In the genomic region with DNA sequence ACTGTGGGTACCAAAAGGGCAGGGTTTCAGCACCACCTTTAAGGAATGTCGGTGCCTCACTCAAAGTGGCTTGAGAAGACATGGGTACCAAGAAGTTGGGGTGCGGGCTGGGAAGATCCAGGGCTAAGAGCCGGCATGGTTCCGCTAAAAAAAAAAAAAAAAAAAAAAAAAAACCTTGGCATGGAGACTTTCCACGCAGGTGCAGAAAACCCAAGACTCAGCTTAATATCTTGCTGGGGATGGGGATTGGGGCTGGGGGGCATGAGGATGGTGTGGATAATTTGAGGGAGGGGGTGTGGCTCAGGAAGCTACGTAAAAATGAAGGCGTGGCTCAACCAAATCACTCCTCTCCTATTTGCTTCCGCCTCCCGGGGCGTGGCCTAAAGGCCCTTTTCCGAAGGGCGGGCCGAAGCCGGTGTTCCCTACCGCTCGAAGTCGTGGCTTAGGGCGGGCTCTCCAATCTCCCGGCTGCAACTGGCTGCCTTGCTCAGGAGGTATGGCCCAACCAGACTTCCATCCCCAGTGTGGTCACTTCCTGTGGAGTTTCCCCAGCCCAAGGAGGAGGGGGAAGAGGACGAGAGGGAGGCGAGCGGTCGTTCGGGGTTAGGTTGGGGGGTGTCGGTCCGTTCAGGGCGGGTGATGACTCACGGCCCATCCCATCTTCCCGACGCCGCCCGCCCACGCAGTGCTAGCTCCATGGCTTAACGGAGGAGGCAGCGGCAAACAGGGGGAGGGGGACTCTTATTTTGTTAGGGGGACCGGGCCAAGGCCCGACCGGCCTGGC, we compare ENCODE assay signal across 8 mouse cellular contexts. TPM values are rescaled to one million over a fixed set of nuclear protein-coding genes. Genes with fewer than 3 reads are reported as not detected.
A peak's percentile ranks its signal among the peaks of the same experiment; 100 is the strongest.
DNase-seq lines count a peak whose midpoint lies in the region; ATAC-seq and TF ChIP-seq lines count a peak whose summit lies in the region.

A gene (plus strand): TSS at position 424 of the 784 bp plus-strand sequence.

- H3ac ChIP-seq in C2C12 (ENCODE audit: control insufficient read depth, insufficient read length, low read depth) = peak within 1 kb of the TSS; percentile 97

- peak within 1 kb of the TSS; percentile 80 for H3K4me2 ChIP-seq in heart, embryonic 12.5 days
- H3K4me2 ChIP-seq in kidney, postnatal 0 days (ENCODE audit: low read length) = peak within 1 kb of the TSS; percentile 67
- peak within 1 kb of the TSS; percentile 83 for H3K4me2 ChIP-seq in liver, embryonic 11.5 days
- peak within 1 kb of the TSS; percentile 57 for H3K4me2 ChIP-seq in stomach, embryonic 14.5 days (replicated peaks; ENCODE audit: low read depth, low read length)

- peaks cover 11% of the 10 kb centered on the region for H3K36me3 ChIP-seq in C2C12 (ENCODE audit: control insufficient read depth, insufficient read depth)
- peaks cover 13% of the 10 kb centered on the region for H3K36me3 ChIP-seq in erythroblast, embryonic 14.5 days (ENCODE audit: control insufficient read depth)
- peaks cover 12% of the 10 kb centered on the region for H3K36me3 ChIP-seq in heart, embryonic 12.5 days
- no peaks in the 10 kb centered on the region for H3K36me3 ChIP-seq in kidney, postnatal 0 days (ENCODE audit: insufficient read depth, low read length)
- H3K36me3 ChIP-seq in liver, embryonic 11.5 days (ENCODE audit: control insufficient read depth, insufficient read depth, low read length) = no peaks in the 10 kb centered on the region
- H3K36me3 ChIP-seq in stomach, embryonic 14.5 days (ENCODE audit: control insufficient read depth, insufficient read depth, low read length) = peaks cover 4% of the 10 kb centered on the region; the same call in 1 of the 2 replicates

- peaks cover 47% of the 10 kb centered on the region for H3K4me1 ChIP-seq in erythroblast, embryonic 14.5 days (ENCODE audit: control insufficient read depth)
- peaks cover 24% of the 10 kb centered on the region for H3K4me1 ChIP-seq in heart, embryonic 12.5 days (replicated peaks)
- H3K4me1 ChIP-seq in kidney, postnatal 0 days (replicated peaks; ENCODE audit: insufficient read depth, low read length) = no peaks in the 10 kb centered on the region
- peaks cover 18% of the 10 kb centered on the region for H3K4me1 ChIP-seq in liver, embryonic 11.5 days (replicated peaks; ENCODE audit: control insufficient read depth, insufficient read depth, low read length)
- no peaks in the 10 kb centered on the region for H3K4me1 ChIP-seq in stomach, embryonic 14.5 days (ENCODE audit: control insufficient read depth, insufficient read depth, low read length)

- H3K79me3 ChIP-seq in C2C12 (ENCODE audit: low read depth) = peaks cover 21% of the 10 kb centered on the region

- DNase-seq in brain, embryonic 14.5 days (ENCODE audit: low read depth) = peak; percentile 98
- DNase-seq in kidney, postnatal 0 days (ENCODE audit: low spot score) = peak; percentile 97
- DNase-seq in liver, embryonic 11.5 days (ENCODE audit: low spot score) = peak; percentile 78
- peak; percentile 90 for DNase-seq in naive thymus-derived CD4-positive, alpha-beta T cell, adult 2 months (ENCODE audit: low read depth)

- peak; percentile 95 for ATAC-seq in heart, embryonic 12.5 days (ENCODE audit: insufficient number of reproducible peaks, low FRiP score)
- peak; percentile 98 for ATAC-seq in kidney, postnatal 0 days (replicated peaks; ENCODE audit: low FRiP score, low read depth)
- peak; percentile 92 for ATAC-seq in liver, embryonic 11.5 days (replicated peaks; ENCODE audit: low FRiP score)
- ATAC-seq in stomach, embryonic 14.5 days (ENCODE audit: insufficient number of reproducible peaks, insufficient read depth, low FRiP score, low read depth) = peak; percentile 97

- no peak for TF ChIP-seq CTCF in C2C12 (IDR thresholded peaks at IDR 0.05; ENCODE audit: control insufficient read depth, insufficient read depth, insufficient read length)
- TF ChIP-seq CTCF in brain, embryonic 14.5 days (IDR thresholded peaks at IDR 0.05; ENCODE audit: borderline replicate concordance, extremely low read depth, insufficient read depth, insufficient read length) = no peak
- no peak for TF ChIP-seq CTCF in kidney, postnatal 0 days (IDR thresholded peaks at IDR 0.05; ENCODE audit: low read depth)

- peak within 1 kb of the TSS; percentile 86 for H3K9ac ChIP-seq in heart, embryonic 12.5 days
- H3K9ac ChIP-seq in kidney, postnatal 0 days (ENCODE audit: low read depth, low read length) = peak within 1 kb of the TSS; percentile 78
- H3K9ac ChIP-seq in liver, embryonic 11.5 days (ENCODE audit: low read depth, low read length) = peak within 1 kb of the TSS; percentile 69
- peak within 1 kb of the TSS; percentile 63 for H3K9ac ChIP-seq in stomach, embryonic 14.5 days (replicated peaks; ENCODE audit: low read depth, low read length)

- TF ChIP-seq POLR2A in brain, embryonic 14.5 days (IDR thresholded peaks at IDR 0.05; ENCODE audit: borderline replicate concordance, extremely low read depth, insufficient read depth, insufficient read length, poor library complexity, severe bottlenecking) = no peak

- H3K4me3 ChIP-seq in C2C12 (ENCODE audit: insufficient read depth, poor library complexity, severe bottlenecking) = peak within 1 kb of the TSS; percentile 66
- peak within 1 kb of the TSS; percentile 71 for H3K4me3 ChIP-seq in erythroblast, embryonic 14.5 days (replicated peaks)
- peak within 1 kb of the TSS; percentile 87 for H3K4me3 ChIP-seq in heart, embryonic 12.5 days
- H3K4me3 ChIP-seq in kidney, postnatal 0 days (replicated peaks; ENCODE audit: low read depth, low read length) = peak within 1 kb of the TSS; percentile 69
- peak within 1 kb of the TSS; percentile 73 for H3K4me3 ChIP-seq in liver, embryonic 11.5 days (ENCODE audit: low read depth, low read length)
- H3K4me3 ChIP-seq in stomach, embryonic 14.5 days (ENCODE audit: low read depth, low read length) = peak within 1 kb of the TSS; percentile 57

- WGBS in heart, embryonic 12.5 days = 14% methylated on average over 29 of the region's 38 CpGs
- 33% methylated on average over 34 of the region's 38 CpGs for WGBS in kidney, postnatal 0 days
- 7% methylated on average over 38 of the region's 38 CpGs for WGBS in liver, embryonic 11.5 days
- WGBS in stomach, embryonic 14.5 days = 15% methylated on average over 38 of the region's 38 CpGs

- peaks cover 42% of the 10 kb centered on the region for H3K79me2 ChIP-seq in C2C12 (ENCODE audit: control insufficient read depth, insufficient read depth)

- no peaks in the 10 kb centered on the region for H3K27me3 ChIP-seq in C2C12 (ENCODE audit: control insufficient read depth, insufficient read depth, insufficient read length)
- no peaks in the 10 kb centered on the region for H3K27me3 ChIP-seq in erythroblast, embryonic 14.5 days (ENCODE audit: control insufficient read depth)
- H3K27me3 ChIP-seq in heart, embryonic 12.5 days (replicated peaks) = no peaks in the 10 kb centered on the region
- H3K27me3 ChIP-seq in kidney, postnatal 0 days (ENCODE audit: insufficient read depth, low read length) = no peaks in the 10 kb centered on the region
- H3K27me3 ChIP-seq in liver, embryonic 11.5 days (replicated peaks; ENCODE audit: control insufficient read depth, insufficient read depth, low read length) = no peaks in the 10 kb centered on the region
- no peaks in the 10 kb centered on the region for H3K27me3 ChIP-seq in stomach, embryonic 14.5 days (ENCODE audit: control insufficient read depth, insufficient read depth, low read length)

- H3K27ac ChIP-seq in heart, embryonic 12.5 days (ENCODE audit: poor library complexity, severe bottlenecking) = peak within 1 kb of the TSS; percentile 83
- H3K27ac ChIP-seq in kidney, postnatal 0 days = peak within 1 kb of the TSS; percentile 82
- H3K27ac ChIP-seq in liver, embryonic 11.5 days (ENCODE audit: low read depth, low read length) = peak within 1 kb of the TSS; percentile 53
- H3K27ac ChIP-seq in stomach, embryonic 14.5 days (ENCODE audit: low read length) = peak within 1 kb of the TSS; percentile 39; the same call in 1 of the 2 replicates

- peaks cover 2% of the 10 kb centered on the region; the same call in 1 of the 2 replicates for H3K9me3 ChIP-seq in erythroblast, embryonic 14.5 days (ENCODE audit: control insufficient read depth, low read length)
- H3K9me3 ChIP-seq in heart, embryonic 12.5 days (replicated peaks) = no peaks in the 10 kb centered on the region
- H3K9me3 ChIP-seq in kidney, postnatal 0 days (replicated peaks; ENCODE audit: low read length) = no peaks in the 10 kb centered on the region
- H3K9me3 ChIP-seq in liver, embryonic 11.5 days (ENCODE audit: control insufficient read depth, low read length) = no peaks in the 10 kb centered on the region
- H3K9me3 ChIP-seq in stomach, embryonic 14.5 days (ENCODE audit: control insufficient read depth, low read depth, low read length) = no peaks in the 10 kb centered on the region

TF ChIP-seq in C2C12, 6 proteins besides CTCF, POLR2A, EP300 and RAD21:
- TF ChIP-seq USF1 (IDR thresholded peaks at IDR 0.05; ENCODE audit: low read depth) = no peak
- TF ChIP-seq CEBPB (IDR thresholded peaks at IDR 0.05; ENCODE audit: low read depth) = no peak
- TF ChIP-seq MYOD1 (IDR thresholded peaks at IDR 0.05; ENCODE audit: control insufficient read depth, insufficient read length, low read depth) = no peak
- no peak for TF ChIP-seq MAX (IDR thresholded peaks at IDR 0.05)
- no peak for TF ChIP-seq MYOG (IDR thresholded peaks at IDR 0.05; ENCODE audit: control insufficient read depth, extremely low read depth, insufficient read length)
- no peak for TF ChIP-seq FOSL1 (IDR thresholded peaks at IDR 0.05; ENCODE audit: insufficient read depth, low read length, poor library complexity, severe bottlenecking)

RNA-seq across cellular contexts. Expression of the gene that starts here (rescaled TPM):
- polyA plus RNA-seq in C2C12 (2012; fragmentation: generic; extraction: Trizol) = 46.7 TPM
- 14.1 and 22.6 TPM in 2 replicates for polyA plus RNA-seq in brain, embryonic 14.5 days (2012; rRNA removed)
- 1.7 and 1.8 TPM in 2 replicates for polyA plus RNA-seq in erythroblast, embryonic 14.5 days (2012)
- 22.3 TPM in 2 replicates for polyA plus RNA-seq in heart, embryonic 12.5 days (2016; fragmentation: Nextera tagmentation; extraction: Ambion mirVana)
- 22.9 and 24.1 TPM in 2 replicates for polyA plus RNA-seq in kidney, postnatal 0 days (2015; fragmentation: Nextera tagmentation; extraction: Ambion mirVana)
- polyA plus RNA-seq in liver, embryonic 11.5 days (2014; fragmentation: Nextera tagmentation; extraction: Ambion mirVana) = 15.9 and 16.0 TPM in 2 replicates
- 20.9 and 22.3 TPM in 2 replicates for polyA plus RNA-seq in stomach, embryonic 14.5 days (2014; fragmentation: Nextera tagmentation; extraction: Ambion mirVana)

Comparison
In these comparisons a context has a peak if more than half of its experiments do, and no peak if none do; other contexts are left out.
1. Peak in every context shown above with its lines: DNase-seq, ATAC-seq, H3K4me3 ChIP-seq and H3K27ac ChIP-seq.